Mouse (Mus musculus) limb, embryonic 11.5 days (tissue): ENCODE results near the gene Smarcd2. TPM values are rescaled to one million over a fixed set of nuclear protein-coding genes. Genes with fewer than 3 reads are reported as not detected.

Experiments used
- ATAC-seq: fragments of 200-750 bp; cut with Nextera tagmentation; 2 replicates; pipeline ENCODE4 v1.8.0; 2017; ENCODE audit warnings: low read depth; ENCODE audit not compliant: insufficient number of reproducible peaks, low FRiP score, low TSS enrichment
- DNase-seq: peaks from one replicate; pipeline ENCODE4 v3.0.0-alpha.2; 2015; ENCODE audit warnings: low spot score
- H3K27ac ChIP-seq: fragments of 300-500 bp; sonication (generic); replicated peaks from 2 replicates; pipeline ENCODE4 v1.5.1; 2014; ENCODE audit warnings: low read depth, mild to moderate bottlenecking, low read length
- H3K27me3 ChIP-seq: fragments of 300-500 bp; sonication (generic); 2 replicates; pipeline ENCODE4 v1.6.1; 2014; ENCODE audit warnings: mild to moderate bottlenecking, low read length, mixed read lengths; ENCODE audit not compliant: control insufficient read depth, insufficient read depth
- H3K36me3 ChIP-seq: fragments of 300-500 bp; sonication (generic); 2 replicates; pipeline ENCODE4 v1.6.1; 2014; ENCODE audit warnings: mild to moderate bottlenecking, low read length, moderate library complexity, mixed read lengths; ENCODE audit not compliant: control insufficient read depth, insufficient read depth
- H3K4me1 ChIP-seq: fragments of 300-500 bp; sonication (generic); 2 replicates; pipeline ENCODE4 v1.6.1; 2014; ENCODE audit warnings: low read length, mixed read lengths; ENCODE audit not compliant: control insufficient read depth, insufficient read depth
- H3K4me2 ChIP-seq: fragments of 300-500 bp; sonication (generic); 2 replicates; pipeline ENCODE4 v1.6.1; 2014; ENCODE audit warnings: low read depth, mild to moderate bottlenecking, moderate library complexity; ENCODE audit not compliant: severe bottlenecking
- H3K4me3 ChIP-seq: fragments of 300-500 bp; sonication (generic); 2 replicates; pipeline ENCODE4 v1.5.1; 2014; ENCODE audit warnings: low read depth, low read length
- H3K9ac ChIP-seq: fragments of 300-500 bp; sonication (generic); 2 replicates; pipeline ENCODE4 v1.6.1; 2014; ENCODE audit warnings: mild to moderate bottlenecking, low read length
- H3K9me3 ChIP-seq: fragments of 300-500 bp; sonication (generic); 2 replicates; pipeline ENCODE4 v1.6.1; 2016; ENCODE audit warnings: low read length; ENCODE audit not compliant: control insufficient read depth
- WGBS: fragments of 180-500 bp; shearing (Covaris S2); extraction: QIAGEN DNeasy Blood & Tissue Kit; methylation state at CpG from one replicate; pipeline ENCODE4 v1.1.7; 2014; 5-methylcytosine and 5-hydroxymethylcytosine counted together
- polyA plus RNA-seq: library from polyadenylated mRNA; unstranded; fragments of >200 nt; fragmentation: Nextera tagmentation; extraction: Ambion mirVana; gene quantifications from 2 replicates; pipeline ENCODE4 v1.2.1, GENCODE M21; 2014

The Smarcd2 gene
- polyA plus RNA-seq, 1 experiment from 2014 or later, result 82.6 TPM

- H3K4me3 ChIP-seq, result peak overlapping the region; percentile 99
- peak overlapping the region; percentile 62 for H3K4me2 ChIP-seq
- DNase-seq (no peak), ATAC-seq (peak; percentile 31; the same call in 1 of the 2 replicates)
- H3K4me1 ChIP-seq, result peaks cover 27% of the 10 kb centered on the region
- H3K36me3 ChIP-seq, result no peaks in the 10 kb centered on the region
- peak overlapping the region; percentile 56; the same call in 1 of the 2 replicates for H3K27ac ChIP-seq
- H3K27me3 ChIP-seq, result no peaks in the 10 kb centered on the region
- no peaks in the 10 kb centered on the region for H3K9me3 ChIP-seq
- H3K9ac ChIP-seq, result peak overlapping the region; percentile 56
- WGBS, result 20% methylated on average over 16 of the region's 16 CpGs
Measured at GRCm38 (mm10) chr11:106273311-106273684, 526 bp upstream of the Smarcd2 start.

GRCm38 (mm10) chr11:106271794-106272643 lies 753 bp downstream of the Smarcd2 start:
- Histone ChIP-seq H3K27me3 (no peaks in the 10 kb centered on the region), H3K4me3 (peak overlapping the region; percentile 99), H3K27ac (peak overlapping the region; percentile 92), H3K9me3 (no peaks in the 10 kb centered on the region), H3K36me3 (0 out of 2 replicates have a peak, but pooled peaks cover 2% of the 10 kb centered on the region), H3K4me2 (peak overlapping the region; percentile 63), H3K4me1 (peaks cover 39% of the 10 kb centered on the region), H3K9ac (peak overlapping the region; percentile 96)
- DNase-seq (no peak), ATAC-seq (no peak)
- 1% methylated on average over 41 of the region's 41 CpGs for WGBS

GRCm38 (mm10) chr11:106271131-106271793 lies 1.5 kb downstream of the Smarcd2 start:
- ATAC-seq (no peak), DNase-seq (peak; percentile 33)
- H3K9me3 ChIP-seq, result no peaks in the 10 kb centered on the region
- peak overlapping the region; percentile 96 for H3K9ac ChIP-seq
- no peaks in the 10 kb centered on the region for H3K27me3 ChIP-seq
- H3K4me1 ChIP-seq, result peaks cover 40% of the 10 kb centered on the region
- peaks cover 5% of the 10 kb centered on the region; the same call in 1 of the 2 replicates for H3K36me3 ChIP-seq
- whole genome bisulfite sequencing, result 32% methylated on average over 5 of the region's 5 CpGs
- H3K4me2 ChIP-seq, result peak overlapping the region; percentile 63
- no peak overlapping the region; the same call in 1 of the 2 replicates for H3K27ac ChIP-seq
- peak overlapping the region; percentile 99 for H3K4me3 ChIP-seq

- no peak overlapping the region for H3K4me3 ChIP-seq
- no peaks in the 10 kb centered on the region for H3K9me3 ChIP-seq
- ATAC-seq (no peak), DNase-seq (peak; percentile 65)
- 0 out of 2 replicates have a peak overlapping the region, but pooled peaks have one; percentile 32 for H3K9ac ChIP-seq
- peak overlapping the region; percentile 84 for H3K27ac ChIP-seq
- peaks cover 36% of the 10 kb centered on the region for H3K4me1 ChIP-seq
- H3K36me3 ChIP-seq, result peaks cover 25% of the 10 kb centered on the region
- 6% methylated on average over 3 of the region's 3 CpGs for WGBS
- H3K4me2 ChIP-seq, result peak overlapping the region; percentile 28
- H3K27me3 ChIP-seq, result no peaks in the 10 kb centered on the region
Measured at GRCm38 (mm10) chr11:106269060-106269431, 3.7 kb downstream of the Smarcd2 start.

GRCm38 (mm10) chr11:106268326-106269059 lies 4.3 kb downstream of the Smarcd2 start:
- peak; percentile 63 for DNase-seq
- peak overlapping the region; percentile 28 for H3K4me2 ChIP-seq

GRCm38 (mm10) chr11:106267871-106268270 lies 4.9 kb downstream of the Smarcd2 start:
- Histone ChIP-seq H3K27ac (peak overlapping the region; percentile 43), H3K9me3 (no peaks in the 10 kb centered on the region), H3K4me1 (peaks cover 34% of the 10 kb centered on the region), H3K4me2 (no peak overlapping the region; the same call in none of the 2 replicates), H3K4me3 (no peak overlapping the region), H3K27me3 (no peaks in the 10 kb centered on the region), H3K36me3 (peaks cover 35% of the 10 kb centered on the region), H3K9ac (no peak overlapping the region)
- DNase-seq (peak; percentile 44), ATAC-seq (no peak)
- WGBS, result 42% methylated on average over 5 of the region's 5 CpGs

More at GRCm38 (mm10) chr11:106268326-106269059, 4.3 kb downstream of the Smarcd2 start:
- peaks cover 36% of the 10 kb centered on the region for H3K4me1 ChIP-seq
- 0 out of 2 replicates have a peak overlapping the region, but pooled peaks have one; percentile 32 for H3K9ac ChIP-seq
- WGBS, result 9% methylated on average over 8 of the region's 8 CpGs
- H3K4me3 ChIP-seq, result no peak overlapping the region
- no peaks in the 10 kb centered on the region for H3K27me3 ChIP-seq
- no peaks in the 10 kb centered on the region for H3K9me3 ChIP-seq
- no peak for ATAC-seq
- peaks cover 30% of the 10 kb centered on the region for H3K36me3 ChIP-seq
- H3K27ac ChIP-seq, result peak overlapping the region; percentile 84

- H3K4me1 ChIP-seq, result peaks cover 34% of the 10 kb centered on the region
- WGBS, result 54% methylated on average over 15 of the region's 15 CpGs
- no peak overlapping the region for H3K9ac ChIP-seq
- peak overlapping the region; percentile 34 for H3K4me2 ChIP-seq
- peak; percentile 58 for DNase-seq
- H3K9me3 ChIP-seq, result no peaks in the 10 kb centered on the region
- H3K4me3 ChIP-seq, result no peak overlapping the region
- H3K27me3 ChIP-seq, result no peaks in the 10 kb centered on the region
- peaks cover 40% of the 10 kb centered on the region for H3K36me3 ChIP-seq
- ATAC-seq, result no peak
- H3K27ac ChIP-seq, result 0 out of 2 replicates have a peak overlapping the region, but pooled peaks have one; percentile 43
Measured at GRCm38 (mm10) chr11:106267311-106267852, 5.4 kb downstream of the Smarcd2 start.
